Mouse (Mus musculus) kidney, postnatal 4 days (tissue): ENCODE measurements around the gene Shisa6.

Experiments
- DNase-seq, 2 experiments: peaks; one replicate each; pipeline ENCODE4 v3.0.0; 2021; ENCODE audit warnings: mixed read lengths in 2 of 2

The Shisa6 gene

DNA sequence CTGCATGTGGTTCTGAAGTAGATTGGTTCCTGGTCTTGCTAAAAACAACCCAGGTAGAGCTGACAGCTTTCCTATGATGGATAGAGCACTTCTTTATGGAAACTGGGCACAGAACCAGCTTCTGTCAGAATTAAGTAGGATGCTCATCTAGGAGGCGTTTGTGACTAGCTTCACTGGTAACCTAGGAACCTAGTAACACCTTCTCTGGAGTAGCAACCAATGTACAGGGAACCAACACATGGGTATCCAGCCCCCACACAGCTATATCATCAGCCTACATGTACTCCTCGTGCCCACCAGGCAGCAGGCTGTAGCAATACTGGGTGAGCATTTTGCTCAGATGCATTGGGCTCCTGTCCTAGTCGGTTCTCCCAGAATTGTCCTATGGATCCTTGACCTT, 307.3 kb downstream of the Shisa6 start:
- no peak for DNase-seq

DNA sequence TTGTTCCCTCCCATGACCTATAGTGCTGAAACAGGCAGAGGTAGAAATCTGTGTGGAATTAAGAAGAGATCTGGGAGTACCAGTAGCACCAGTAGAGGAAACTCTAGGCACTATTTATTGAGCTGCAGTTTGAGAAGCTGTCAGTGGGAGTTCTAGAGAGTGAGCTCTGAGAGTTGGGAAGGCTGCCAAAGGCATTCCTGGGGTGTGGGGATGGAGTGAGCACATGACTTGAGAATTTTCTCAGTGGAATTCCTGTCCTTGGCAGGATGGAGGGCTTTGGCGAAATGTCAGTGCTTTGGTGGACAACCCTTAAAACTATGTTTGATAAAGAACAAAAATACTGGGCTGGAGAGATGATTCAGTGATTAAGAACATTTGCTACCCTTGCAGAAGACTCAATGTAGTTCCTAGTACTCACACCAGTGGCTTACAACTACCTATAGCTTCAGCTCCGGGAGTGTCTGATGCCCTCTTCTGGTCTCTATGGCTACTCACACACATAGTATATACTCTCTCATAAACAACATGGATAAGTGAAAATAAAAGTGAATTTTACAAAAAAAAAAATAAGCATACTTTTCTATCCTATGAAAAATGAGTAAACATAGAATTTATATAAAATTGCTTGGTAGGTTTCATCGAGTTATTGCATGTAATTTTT, 337.0 kb downstream of the Shisa6 start:
- DNase-seq: peak; percentile 71 to 79

DNA sequence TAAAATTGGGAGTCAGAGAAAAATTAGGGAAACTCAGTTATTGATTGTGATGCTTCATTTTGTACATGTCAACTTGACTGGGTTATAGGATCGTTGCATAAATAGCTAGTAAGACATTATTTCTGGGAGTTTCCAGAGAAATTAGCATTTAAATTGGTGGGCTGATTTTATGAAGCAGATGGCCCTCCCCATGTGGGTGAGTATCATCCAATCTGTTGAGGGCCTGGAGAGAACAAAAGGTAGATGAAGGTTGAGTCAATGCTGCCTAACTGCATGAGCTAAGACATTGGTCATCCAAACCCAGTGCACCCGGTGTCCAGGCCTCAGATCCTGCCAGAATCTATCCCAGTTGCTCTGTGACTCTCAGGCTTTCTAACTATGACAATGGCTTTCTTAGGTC, 337.6 kb downstream of the Shisa6 start:
- no peak for DNase-seq

DNA sequence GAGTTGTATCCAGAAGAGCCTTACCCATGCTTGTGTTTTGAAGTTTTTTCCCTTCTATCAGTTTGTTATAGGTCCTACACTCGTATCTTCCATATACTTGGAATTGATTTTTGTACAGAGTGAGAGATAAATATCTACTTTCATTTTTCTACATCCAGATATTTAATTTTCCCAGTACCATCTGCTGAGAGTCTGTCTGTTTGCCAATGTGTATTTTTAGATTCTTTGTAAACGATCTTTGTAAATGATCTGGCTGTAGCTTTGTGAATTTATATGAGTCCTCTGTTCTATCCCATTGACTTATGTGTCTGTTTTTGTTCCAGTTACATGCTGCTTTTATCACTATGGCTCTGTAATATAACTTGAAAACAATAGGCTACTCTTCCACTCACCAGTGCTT, 348.0 kb downstream of the Shisa6 start:
- no peak for DNase-seq

DNA sequence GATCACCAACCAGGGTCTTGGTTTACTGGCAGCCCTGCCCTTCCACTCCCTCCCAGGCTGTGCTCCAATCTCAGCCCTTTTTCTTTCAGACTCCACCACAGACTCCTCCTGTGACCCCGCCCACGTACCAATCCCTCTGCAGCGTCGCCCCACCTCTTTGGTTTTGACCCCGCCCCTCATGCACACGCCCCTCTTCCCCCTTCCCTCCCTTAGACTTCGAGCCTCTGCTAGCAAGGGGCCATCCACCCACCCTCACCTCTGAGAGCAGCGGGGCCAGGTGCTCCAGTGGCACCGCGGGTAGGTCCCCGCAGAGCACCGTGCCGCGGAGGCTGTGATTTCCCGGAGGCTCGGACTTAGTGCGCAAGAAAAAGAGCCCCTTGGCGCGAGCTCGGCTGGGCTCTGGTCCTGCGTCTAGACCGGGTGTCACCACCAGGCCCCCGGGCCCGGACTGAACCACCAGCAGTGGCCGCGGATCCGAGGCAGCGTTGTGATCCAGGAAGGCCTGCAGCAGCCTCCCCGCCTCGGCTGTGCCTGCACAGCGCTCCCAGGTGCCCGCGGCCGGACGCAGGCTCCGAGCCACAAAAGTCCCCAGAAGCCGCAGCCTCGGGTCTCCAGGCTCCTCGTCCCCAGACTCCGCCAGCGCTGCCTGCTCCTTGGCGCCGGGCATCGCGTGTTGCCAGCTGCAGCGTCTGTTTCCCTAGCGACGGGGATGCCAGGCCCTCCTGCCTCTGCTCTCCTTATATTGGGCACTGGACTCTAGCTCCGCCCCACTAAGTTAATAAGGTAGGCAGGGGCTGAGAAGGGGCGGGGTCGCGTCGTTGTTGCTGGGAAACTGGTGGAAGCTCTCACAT, 357.7 kb downstream of the Shisa6 start, which contains the start of gene Dnah9:
Dnah9 (minus strand) TSS at position 751 of the 851 bp plus-strand sequence.
- DNase-seq: peak; percentile 85 to 89

DNA sequence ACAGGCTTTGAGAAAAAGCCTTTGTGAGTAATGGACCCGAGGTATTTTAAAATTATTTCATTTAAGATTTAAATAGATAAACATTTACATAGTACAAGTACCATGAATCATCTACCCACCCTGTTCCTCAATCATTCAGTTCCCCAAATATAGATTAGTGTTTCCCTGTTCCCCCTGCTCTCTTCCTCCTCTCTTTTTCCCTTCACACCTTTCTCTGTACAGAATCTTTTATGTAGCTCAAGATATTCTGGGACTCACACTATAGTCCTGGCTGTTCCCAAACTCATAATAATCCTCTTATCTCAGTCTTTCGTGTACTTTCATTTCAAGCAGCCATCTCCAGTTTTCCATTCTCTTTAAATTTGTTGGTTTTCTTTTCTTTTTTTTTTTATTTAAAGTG, 361.7 kb downstream of the Shisa6 start:
- DNase-seq: no peak
